Mouse (Mus musculus) hindbrain, postnatal 0 days (tissue): ENCODE results near the gene Fbxo30. TPM values are rescaled to one million over a fixed set of nuclear protein-coding genes. Genes with fewer than 3 reads are reported as not detected.
"Not testable (repeated sequence)": the region's sequence is repeated elsewhere in the genome, so short reads cannot be mapped to it uniquely, and the experiment has no call there.

Experiments used
- ATAC-seq: fragments of 200-750 bp; cut with Nextera tagmentation; 2 replicates; pipeline ENCODE4 v1.8.0; 2017; ENCODE audit warnings: mild to moderate bottlenecking, moderate TSS enrichment, moderate library complexity
- DNase-seq: peaks from one replicate; pipeline ENCODE4 v3.0.0-alpha.2; 2015; ENCODE audit warnings: low spot score
- H3K27ac ChIP-seq: fragments of 300-500 bp; sonication (generic); 2 replicates; pipeline ENCODE4 v1.5.1; 2014; ENCODE audit warnings: mild to moderate bottlenecking
- H3K27me3 ChIP-seq: fragments of 300-500 bp; sonication (generic); 2 replicates; pipeline ENCODE4 v1.6.1; 2014; ENCODE audit warnings: low read length, mixed read lengths; ENCODE audit not compliant: insufficient read depth
- H3K36me3 ChIP-seq: fragments of 300-500 bp; sonication (generic); 2 replicates; pipeline ENCODE4 v1.6.1; 2014; ENCODE audit warnings: low read length, mixed read lengths; ENCODE audit not compliant: insufficient read depth
- H3K4me1 ChIP-seq: fragments of 300-500 bp; sonication (generic); 2 replicates; pipeline ENCODE4 v1.6.1; 2014; ENCODE audit warnings: antibody characterized with exemption, low read length, mixed read lengths; ENCODE audit not compliant: insufficient read depth
- H3K4me2 ChIP-seq: fragments of 300-500 bp; sonication (generic); 2 replicates; pipeline ENCODE4 v1.6.1; 2014; ENCODE audit warnings: low read depth, mild to moderate bottlenecking, low read length, moderate library complexity, mixed read lengths
- H3K4me3 ChIP-seq: fragments of 300-500 bp; sonication (generic); 2 replicates; pipeline ENCODE4 v1.5.1; 2014; ENCODE audit warnings: low read length
- H3K9ac ChIP-seq: fragments of 300-500 bp; sonication (generic); replicated peaks from 2 replicates; pipeline ENCODE4 v1.6.1; 2014; ENCODE audit warnings: mild to moderate bottlenecking, low read length, moderate library complexity, mixed read lengths
- H3K9me3 ChIP-seq: fragments of 300-500 bp; sonication (generic); 2 replicates; pipeline ENCODE4 v1.6.1; 2016; ENCODE audit warnings: low read length, mixed read lengths
- CTCF ChIP-seq: IDR thresholded peaks from 2 replicates; pipeline ENCODE4 v1.5.1; 2016; ENCODE audit warnings: antibody characterized with exemption, control low read depth, low read depth
- WGBS: fragments of 180-500 bp; shearing (Covaris S2); extraction: QIAGEN DNeasy Blood & Tissue Kit; methylation state at CpG from one replicate; pipeline ENCODE4 v1.1.7; 2014; 5-methylcytosine and 5-hydroxymethylcytosine counted together
- polyA plus RNA-seq: library from polyadenylated mRNA; unstranded; fragments of >200 nt; fragmentation: Nextera tagmentation; extraction: Ambion mirVana; gene quantifications from 2 replicates; pipeline ENCODE4 v1.2.1, GENCODE M21; 2015
- total RNA-seq: library from RNA; depleted of rRNA; stranded (reverse); fragments of >200 nt; gene quantifications from 2 replicates; pipeline ENCODE4 v1.2.3, GENCODE M21; 2014

Fbxo30 gene
- total and polyA plus RNA-seq, 2 experiments from 2014 or later: 8.8 to 11.3 TPM

DNA sequence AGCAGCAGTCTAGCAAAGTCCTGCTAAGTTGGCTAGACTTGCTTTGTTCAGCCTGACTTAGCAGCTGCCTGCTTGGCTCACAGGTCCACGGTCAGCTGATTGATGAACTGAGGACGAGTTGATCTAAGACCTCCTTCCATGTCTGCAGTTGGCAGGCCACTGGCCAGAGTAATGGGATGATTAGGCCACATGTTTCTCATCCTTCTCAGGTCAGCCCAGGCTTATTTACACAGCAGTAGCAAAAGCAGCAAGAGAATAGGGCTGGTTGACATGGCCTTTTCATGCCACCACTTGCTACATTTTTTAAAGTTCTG lies 24.9 kb downstream of the Fbxo30 start:
- WGBS: 38% methylated on average over 2 of the region's 2 CpGs
- peak; percentile 27 for DNase-seq
- H3K27me3 ChIP-seq: no peaks in the 10 kb centered on the region
- no peak overlapping the region for H3K4me2 ChIP-seq
- H3K9ac ChIP-seq: no peak overlapping the region
- no peak; the same call in 1 of the 2 replicates for ATAC-seq
- no peak overlapping the region for H3K4me3 ChIP-seq
- TF ChIP-seq CTCF: no peak
- H3K36me3 ChIP-seq: no peaks in the 10 kb centered on the region
- H3K9me3 ChIP-seq: no peaks in the 10 kb centered on the region
- no peaks in the 10 kb centered on the region for H3K4me1 ChIP-seq
- H3K27ac ChIP-seq: no peak overlapping the region

DNA sequence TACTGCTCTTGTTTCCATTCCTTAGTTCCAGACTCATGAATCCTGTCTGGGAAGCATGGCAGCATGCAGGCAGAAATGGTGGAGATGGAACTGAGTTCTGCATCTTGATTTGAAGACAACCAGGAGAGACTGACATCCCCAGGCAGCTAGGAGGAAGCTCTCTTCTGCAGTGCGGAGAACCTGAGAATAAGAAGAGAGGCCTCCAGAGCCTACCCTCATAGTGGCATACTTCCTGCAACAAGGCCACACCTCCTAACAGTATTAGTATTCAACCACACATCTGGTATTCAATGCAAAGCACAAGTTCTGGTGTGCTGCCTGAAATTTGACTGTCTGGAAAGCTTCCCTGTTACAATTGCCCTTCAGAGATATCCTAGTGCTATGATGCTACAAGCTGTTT lies 28.7 kb downstream of the Fbxo30 start:
- H3K4me2 ChIP-seq: no peak overlapping the region
- no peaks in the 10 kb centered on the region for H3K27me3 ChIP-seq
- no peak overlapping the region for H3K9ac ChIP-seq
- TF ChIP-seq CTCF: no peak
- WGBS: 94% methylated on average over 1 of the region's 1 CpGs
- DNase-seq (no peak), ATAC-seq (no peak)
- no peak overlapping the region for H3K27ac ChIP-seq
- no peak overlapping the region for H3K4me3 ChIP-seq
- H3K4me1 ChIP-seq: no peaks in the 10 kb centered on the region
- H3K36me3 ChIP-seq: no peaks in the 10 kb centered on the region
- no peaks in the 10 kb centered on the region for H3K9me3 ChIP-seq

GRCm38 (mm10) chr10:11310481-11310880 lies 29.4 kb downstream of the Fbxo30 start:
- Histone ChIP-seq H3K27ac (no peak overlapping the region), H3K4me3 (no peak overlapping the region), H3K4me2 (no peak overlapping the region), H3K4me1 (no peaks in the 10 kb centered on the region), H3K9me3 (no peaks in the 10 kb centered on the region), H3K27me3 (no peaks in the 10 kb centered on the region), H3K36me3 (no peaks in the 10 kb centered on the region), H3K9ac (no peak overlapping the region)
- ATAC-seq (no peak), DNase-seq (no peak)
- no peak for TF ChIP-seq CTCF

GRCm38 (mm10) chr10:11317856-11318454 lies 36.8 kb downstream of the Fbxo30 start:
- H3K27ac ChIP-seq, H3K4me1 ChIP-seq, DNase-seq, H3K27me3 ChIP-seq, H3K4me2 ChIP-seq, H3K36me3 ChIP-seq, H3K9me3 ChIP-seq, H3K4me3 ChIP-seq, H3K9ac ChIP-seq, ATAC-seq: not testable (repeated sequence)

DNA sequence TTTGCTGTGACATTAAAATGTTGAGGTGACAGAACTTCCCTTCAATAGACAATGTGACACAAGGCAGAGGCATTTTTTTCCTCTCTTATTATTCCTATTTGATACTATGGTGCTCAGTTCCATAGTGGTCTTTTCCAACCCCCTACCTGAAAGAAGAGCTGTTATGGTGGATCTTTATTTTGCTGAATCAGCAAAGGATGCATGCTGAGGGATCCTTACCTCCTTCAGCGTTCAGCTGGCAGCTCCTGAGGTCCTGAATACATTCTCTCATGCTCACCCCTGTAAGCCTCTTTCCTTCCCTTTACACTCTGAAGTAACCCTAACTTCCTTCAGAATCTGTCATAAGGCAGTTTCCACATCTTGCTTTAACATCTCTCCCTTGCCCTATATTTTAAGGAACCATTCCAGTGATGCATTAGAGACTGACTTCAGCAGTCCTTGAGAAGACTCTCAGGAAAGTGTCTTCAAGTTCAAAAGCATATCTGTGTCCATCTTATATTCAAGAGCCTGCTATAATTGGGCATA lies 38.4 kb downstream of the Fbxo30 start:
- no peak for DNase-seq
- no peak overlapping the region for H3K4me2 ChIP-seq
- no peaks in the 10 kb centered on the region for H3K9me3 ChIP-seq
- no peaks in the 10 kb centered on the region for H3K36me3 ChIP-seq
- H3K4me1 ChIP-seq: no peaks in the 10 kb centered on the region
- WGBS: 77% methylated on average over 1 of the region's 1 CpGs
- TF ChIP-seq CTCF: no peak
- H3K4me3 ChIP-seq: no peak overlapping the region
- H3K27ac ChIP-seq: no peak overlapping the region
- ATAC-seq: no peak
- H3K9ac ChIP-seq: no peak overlapping the region
- no peaks in the 10 kb centered on the region for H3K27me3 ChIP-seq

DNA sequence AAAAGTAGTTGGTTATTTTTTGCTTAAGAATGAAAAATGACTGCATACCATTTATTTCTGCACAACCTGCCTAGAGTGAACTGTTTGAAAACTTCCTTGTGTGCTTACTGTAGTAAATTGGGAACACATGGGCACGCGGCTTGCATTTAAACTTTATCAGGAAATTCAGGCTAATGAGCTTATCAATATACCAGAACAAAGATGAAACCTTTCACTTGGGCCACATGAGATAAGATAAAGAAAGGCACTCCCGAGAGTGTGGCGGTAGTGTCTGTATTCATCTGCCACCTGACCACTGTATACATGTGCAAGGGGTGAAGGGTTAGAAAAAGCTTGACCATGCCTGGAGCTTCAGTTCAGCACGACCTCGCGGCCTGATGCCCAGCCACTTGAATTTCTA lies 41.2 kb downstream of the Fbxo30 start:
- TF ChIP-seq CTCF: no peak
- ATAC-seq (no peak), DNase-seq (no peak)

DNA sequence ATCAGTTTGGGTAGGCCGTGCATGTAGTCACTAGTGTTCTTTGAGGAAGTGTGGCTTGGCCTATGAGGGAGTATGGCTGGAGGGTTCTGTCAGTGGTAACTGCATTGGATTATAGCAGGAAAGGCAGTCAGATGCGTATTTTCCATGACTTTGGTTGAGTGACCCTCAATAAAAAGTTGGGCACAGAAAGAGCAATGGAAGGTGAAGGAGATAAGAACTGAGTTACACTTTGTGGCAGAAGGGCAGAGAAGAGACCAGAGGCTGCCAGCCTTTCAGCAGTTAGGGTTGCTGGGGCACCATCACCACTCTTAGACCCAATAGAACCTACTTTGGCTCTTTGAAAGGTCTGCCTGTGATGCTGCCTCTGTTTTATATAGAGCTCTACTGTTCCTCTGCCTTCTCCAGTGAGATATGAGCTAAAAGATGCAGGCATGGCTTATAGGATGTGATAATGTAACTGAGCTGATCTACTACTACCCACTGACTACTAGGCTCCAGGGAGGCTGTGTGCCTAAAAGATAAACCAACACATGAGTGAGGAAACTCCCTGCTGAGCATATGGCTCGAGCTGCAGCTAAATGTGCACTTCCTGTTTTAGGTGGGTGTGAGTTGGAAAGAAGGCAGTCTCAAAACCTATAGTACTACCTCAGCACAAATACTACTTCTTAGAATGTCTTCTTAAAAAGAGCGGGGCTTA lies 42.2 kb downstream of the Fbxo30 start:
- H3K4me2 ChIP-seq: no peak overlapping the region
- H3K36me3 ChIP-seq: no peaks in the 10 kb centered on the region
- TF ChIP-seq CTCF: no peak
- ATAC-seq (no peak), DNase-seq (no peak)
- no peaks in the 10 kb centered on the region for H3K27me3 ChIP-seq
- WGBS: 78% methylated on average over 4 of the region's 4 CpGs
- no peaks in the 10 kb centered on the region for H3K9me3 ChIP-seq
- no peak overlapping the region for H3K4me3 ChIP-seq
- H3K9ac ChIP-seq: no peak overlapping the region
- no peak overlapping the region for H3K27ac ChIP-seq
- H3K4me1 ChIP-seq: no peaks in the 10 kb centered on the region

More for the DNA sequence above, 41.2 kb downstream of the Fbxo30 start:
- H3K36me3 ChIP-seq: no peaks in the 10 kb centered on the region
- no peak overlapping the region for H3K9ac ChIP-seq
- no peaks in the 10 kb centered on the region for H3K4me1 ChIP-seq
- no peak overlapping the region for H3K4me3 ChIP-seq
- no peaks in the 10 kb centered on the region for H3K9me3 ChIP-seq
- no peaks in the 10 kb centered on the region for H3K27me3 ChIP-seq
- no peak overlapping the region for H3K27ac ChIP-seq
- WGBS: 91% methylated on average over 7 of the region's 7 CpGs
- H3K4me2 ChIP-seq: no peak overlapping the region
